Mouse (Mus musculus): ENCODE data around the gene BC048562. TPM values are rescaled to one million over a fixed set of nuclear protein-coding genes. Genes with fewer than 3 reads are reported as not detected.

The BC048562 gene
- polyA plus RNA-seq (2012; ENCODE audit: insufficient read depth, insufficient read length, low replicate concordance, missing spikeins) = not detected in 2 replicates

DNA sequence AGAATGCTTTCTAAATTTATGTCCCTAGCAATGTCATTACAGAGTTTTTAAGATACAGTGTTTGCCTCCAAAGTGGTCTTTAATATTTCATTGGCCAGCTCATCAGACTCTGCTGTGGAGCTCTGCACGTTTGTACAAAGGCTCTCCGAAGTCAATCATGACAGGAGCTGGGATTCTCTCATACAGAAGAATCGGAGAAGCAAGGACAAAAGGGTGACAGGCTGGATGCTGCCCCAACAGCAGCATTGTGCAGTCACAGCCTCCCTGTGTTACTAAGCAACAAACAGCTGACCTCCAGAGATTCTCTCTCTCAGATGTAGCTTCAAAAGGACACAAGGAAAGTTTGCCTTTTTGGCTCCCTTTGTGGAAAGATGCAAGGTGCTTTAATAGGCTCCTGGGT, at the start of gene BC048562:
Gene BC048562, plus strand, starts transcription at position 301 of the 400 bp plus-strand sequence.
- Histone ChIP-seq H3K4me1 (ENCODE audit: control insufficient read depth, insufficient read depth, low read length) (peaks cover 28% of the 10 kb centered on the region), H3K27ac (ENCODE audit: insufficient read depth, low read depth, low read length) (no peak within 1 kb of the TSS), H3K4me3 (ENCODE audit: insufficient read depth, low read depth, low read length) (no peak within 1 kb of the TSS)
- TF ChIP-seq POLR2A (IDR thresholded peaks at IDR 0.05; ENCODE audit: insufficient read depth, low read depth, low read length) (no peak), CTCF (IDR thresholded peaks at IDR 0.05; ENCODE audit: insufficient read depth, low read depth, low read length) (no peak)
- WGBS = 48% methylated on average over 3 of the region's 3 CpGs

DNA sequence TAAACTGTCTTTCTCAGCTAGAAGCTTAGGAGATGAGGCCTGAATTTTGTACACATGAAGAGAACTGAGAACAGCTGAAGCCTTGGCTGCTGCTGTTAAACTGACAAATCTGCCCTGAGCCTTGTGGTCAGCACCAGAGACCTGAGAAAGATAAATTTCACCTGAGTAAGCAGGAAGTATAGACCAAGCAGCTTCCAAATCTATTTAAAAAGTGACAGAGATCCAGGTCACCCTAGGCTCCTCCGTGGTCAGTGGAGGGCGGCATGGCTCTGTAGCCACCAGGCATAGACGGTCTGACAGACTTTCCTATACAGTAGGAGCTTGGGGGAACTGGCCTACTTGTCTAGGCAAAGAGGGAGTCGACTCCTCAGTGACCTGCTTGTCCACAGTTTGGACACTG, 49.5 kb upstream of the BC048562 start:
- no peaks in the 10 kb centered on the region for H3K4me1 ChIP-seq (ENCODE audit: control insufficient read depth, insufficient read depth, low read length)
- no peak overlapping the region for H3K4me3 ChIP-seq (ENCODE audit: insufficient read depth, low read depth, low read length)
- TF ChIP-seq CTCF (IDR thresholded peaks at IDR 0.05; ENCODE audit: insufficient read depth, low read depth, low read length) = no peak
- TF ChIP-seq POLR2A (IDR thresholded peaks at IDR 0.05; ENCODE audit: insufficient read depth, low read depth, low read length) = no peak
- WGBS = 81% methylated on average over 4 of the region's 4 CpGs
- H3K27ac ChIP-seq (ENCODE audit: insufficient read depth, low read depth, low read length) = no peak overlapping the region

DNA sequence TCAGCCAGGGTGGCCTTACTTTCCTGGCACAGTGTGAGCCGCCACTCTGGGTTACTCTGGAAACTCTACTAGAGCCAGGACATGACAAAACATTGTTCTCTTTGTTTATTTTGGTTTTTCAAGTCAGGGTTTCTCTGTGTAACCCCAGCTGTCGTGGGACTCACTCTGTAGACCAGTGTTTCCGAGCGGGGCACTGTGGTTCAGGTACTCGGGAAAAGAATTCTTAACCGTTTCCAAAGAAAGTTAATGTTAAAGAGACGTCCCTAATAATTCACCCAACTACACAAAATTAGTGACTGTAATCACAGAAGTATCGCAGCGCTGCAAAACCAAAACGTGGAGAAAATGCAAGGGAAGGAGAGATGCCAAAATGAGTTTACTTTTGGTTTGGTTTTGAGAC, 47.7 kb upstream of the BC048562 start:
- Histone ChIP-seq H3K4me3 (ENCODE audit: insufficient read depth, low read depth, low read length) (no peak overlapping the region), H3K4me1 (ENCODE audit: control insufficient read depth, insufficient read depth, low read length) (no peaks in the 10 kb centered on the region), H3K27ac (ENCODE audit: insufficient read depth, low read depth, low read length) (no peak overlapping the region)
- 53% methylated on average over 10 of the region's 10 CpGs for WGBS
- no peak for TF ChIP-seq POLR2A (IDR thresholded peaks at IDR 0.05; ENCODE audit: insufficient read depth, low read depth, low read length)
- no peak for TF ChIP-seq CTCF (IDR thresholded peaks at IDR 0.05; ENCODE audit: insufficient read depth, low read depth, low read length)

GRCm38 (mm10) chr9:108389220-108389619, 47.1 kb upstream of the BC048562 start:
- Histone ChIP-seq H3K4me1 (ENCODE audit: control insufficient read depth, insufficient read depth, low read length) (no peaks in the 10 kb centered on the region), H3K27ac (ENCODE audit: insufficient read depth, low read depth, low read length) (no peak overlapping the region), H3K4me3 (ENCODE audit: insufficient read depth, low read depth, low read length) (no peak overlapping the region)
- 54% methylated on average over 6 of the region's 6 CpGs for WGBS
- TF ChIP-seq CTCF (IDR thresholded peaks at IDR 0.05; ENCODE audit: insufficient read depth, low read depth, low read length) = no peak
- no peak for TF ChIP-seq POLR2A (IDR thresholded peaks at IDR 0.05; ENCODE audit: insufficient read depth, low read depth, low read length)

- TF ChIP-seq POLR2A (IDR thresholded peaks at IDR 0.05; ENCODE audit: insufficient read depth, low read depth, low read length) (no peak), CTCF (IDR thresholded peaks at IDR 0.05; ENCODE audit: insufficient read depth, low read depth, low read length) (no peak)
- 61% methylated on average over 18 of the region's 18 CpGs for WGBS
- no peak within 1 kb of the TSS for H3K27ac ChIP-seq (ENCODE audit: insufficient read depth, low read depth, low read length)
- no peaks in the 10 kb centered on the region for H3K4me1 ChIP-seq (ENCODE audit: control insufficient read depth, insufficient read depth, low read length)
- no peak within 1 kb of the TSS for H3K4me3 ChIP-seq (ENCODE audit: insufficient read depth, low read depth, low read length)
Measured at GRCm38 (mm10) chr9:108392676-108393075, 43.6 kb upstream of the BC048562 start, which contains the start of gene 1700102P08Rik. Gene 1700102P08Rik, plus strand, starts transcription at chr9:108392805.

DNA sequence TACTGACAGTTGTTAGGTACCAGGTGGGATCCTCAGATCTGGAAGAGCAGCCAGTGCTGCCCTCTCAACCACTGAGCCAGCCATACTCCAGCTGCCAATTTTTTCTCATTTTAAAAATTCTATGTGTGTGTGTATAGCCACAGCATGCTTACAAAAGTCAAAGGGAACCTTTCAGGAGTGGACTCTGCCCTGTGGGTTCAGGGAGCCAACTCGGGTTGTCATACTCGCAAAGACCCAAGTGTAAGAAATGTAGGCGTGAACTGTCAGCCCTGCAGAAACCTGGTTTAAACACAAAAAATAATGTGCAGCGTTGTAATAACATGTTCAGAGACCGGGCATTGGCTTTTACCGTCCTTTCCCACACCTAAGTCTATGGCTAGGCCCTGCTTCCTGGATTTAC, 42.1 kb upstream of the BC048562 start:
- no peak for TF ChIP-seq CTCF (IDR thresholded peaks at IDR 0.05; ENCODE audit: insufficient read depth, low read depth, low read length)
- no peak for TF ChIP-seq POLR2A (IDR thresholded peaks at IDR 0.05; ENCODE audit: insufficient read depth, low read depth, low read length)
- Histone ChIP-seq H3K4me3 (ENCODE audit: insufficient read depth, low read depth, low read length) (no peak overlapping the region), H3K27ac (ENCODE audit: insufficient read depth, low read depth, low read length) (no peak overlapping the region), H3K4me1 (ENCODE audit: control insufficient read depth, insufficient read depth, low read length) (no peaks in the 10 kb centered on the region)
- WGBS = 93% methylated on average over 6 of the region's 6 CpGs

DNA sequence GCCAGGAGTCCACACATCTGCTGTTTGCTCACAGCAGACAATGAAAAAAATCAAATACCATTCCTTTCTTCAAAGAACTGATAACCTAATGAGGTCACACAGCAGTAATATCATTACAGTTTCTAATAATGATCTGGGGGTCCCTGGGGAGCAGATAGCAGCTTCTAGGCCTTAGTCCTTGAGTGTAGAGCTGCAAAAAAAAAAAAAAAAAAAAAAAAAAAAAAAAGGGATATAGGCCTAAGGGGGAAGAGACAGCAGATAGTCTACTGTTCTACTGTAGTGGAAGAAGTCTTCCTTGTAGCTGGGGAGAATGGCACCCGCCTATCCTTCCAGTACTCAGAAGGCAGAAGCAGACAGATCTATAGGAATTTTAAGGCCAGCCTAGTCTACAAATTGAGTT, 40.9 kb upstream of the BC048562 start:
- TF ChIP-seq CTCF (IDR thresholded peaks at IDR 0.05; ENCODE audit: insufficient read depth, low read depth, low read length) = no peak
- TF ChIP-seq POLR2A (IDR thresholded peaks at IDR 0.05; ENCODE audit: insufficient read depth, low read depth, low read length) = no peak
- H3K4me1 ChIP-seq (ENCODE audit: control insufficient read depth, insufficient read depth, low read length) = no peaks in the 10 kb centered on the region
- 91% methylated on average over 1 of the region's 1 CpGs for WGBS
- H3K27ac ChIP-seq (ENCODE audit: insufficient read depth, low read depth, low read length) = no peak overlapping the region
- H3K4me3 ChIP-seq (ENCODE audit: insufficient read depth, low read depth, low read length) = no peak overlapping the region

GRCm38 (mm10) chr9:108398324-108398723, 38.0 kb upstream of the BC048562 start:
- no peak for TF ChIP-seq CTCF (IDR thresholded peaks at IDR 0.05; ENCODE audit: insufficient read depth, low read depth, low read length)
- no peak for TF ChIP-seq POLR2A (IDR thresholded peaks at IDR 0.05; ENCODE audit: insufficient read depth, low read depth, low read length)
- Histone ChIP-seq H3K4me1 (ENCODE audit: control insufficient read depth, insufficient read depth, low read length) (peaks cover 11% of the 10 kb centered on the region), H3K4me3 (ENCODE audit: insufficient read depth, low read depth, low read length) (no peak overlapping the region), H3K27ac (ENCODE audit: insufficient read depth, low read depth, low read length) (no peak overlapping the region)
- WGBS = 89% methylated on average over 3 of the region's 3 CpGs

DNA sequence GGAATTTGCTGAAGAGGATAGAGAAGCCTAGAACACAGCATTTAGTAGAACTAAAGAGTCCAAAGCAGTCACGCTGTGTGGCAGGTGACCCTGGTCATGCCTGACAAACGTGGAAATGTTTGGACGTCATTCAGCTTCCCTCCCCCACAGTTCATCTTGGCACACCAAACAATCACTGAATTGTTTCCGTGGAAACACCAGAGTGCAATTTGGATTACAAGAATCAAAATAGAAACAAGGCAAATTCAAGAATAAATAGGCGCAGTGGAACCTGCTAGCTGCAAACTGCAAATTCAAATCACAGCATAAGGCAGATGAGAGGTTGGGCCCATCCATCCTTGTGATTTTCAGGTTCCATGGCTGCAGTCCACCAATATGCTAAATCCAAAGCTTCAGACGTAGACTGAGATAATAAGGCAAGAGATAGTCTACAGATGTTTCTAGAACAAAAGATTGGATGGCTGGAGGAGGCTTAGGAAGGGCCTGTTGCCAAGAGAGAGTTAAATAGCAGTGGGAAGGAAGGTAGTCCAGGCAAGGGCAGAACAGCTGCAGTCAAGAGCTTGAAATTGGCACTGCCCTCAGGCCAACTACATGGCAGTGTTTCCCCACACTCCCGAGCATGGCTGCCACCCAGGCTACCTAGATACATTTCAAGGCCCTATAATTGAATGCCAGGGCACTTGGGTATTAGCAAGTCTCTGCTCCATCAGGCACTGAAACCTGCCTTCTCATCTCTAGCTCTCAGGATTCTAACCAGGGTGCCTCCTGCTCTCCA, 34.9 kb upstream of the BC048562 start:
- no peak overlapping the region for H3K4me3 ChIP-seq (ENCODE audit: insufficient read depth, low read depth, low read length)
- TF ChIP-seq POLR2A (IDR thresholded peaks at IDR 0.05; ENCODE audit: insufficient read depth, low read depth, low read length) (no peak), CTCF (IDR thresholded peaks at IDR 0.05; ENCODE audit: insufficient read depth, low read depth, low read length) (no peak)
- H3K27ac ChIP-seq (ENCODE audit: insufficient read depth, low read depth, low read length) = peak overlapping the region; percentile 92
- H3K4me1 ChIP-seq (ENCODE audit: control insufficient read depth, insufficient read depth, low read length) = peaks cover 11% of the 10 kb centered on the region
- WGBS = 7% methylated on average over 7 of the region's 7 CpGs
